Mouse (Mus musculus): ENCODE measurements at regions not wholly inside any gene's neighbourhood (a gene's known extent, or its start where the extent isn't known, plus 50 kb on each side); places are given as distances from the start of the nearest gene placed in this dataset.

GRCm38 (mm10) chr8:8258855-8259254 lies 402.2 kb downstream of the Efnb2 start:
- TF ChIP-seq GATA1 (IDR thresholded peaks at IDR 0.05; ENCODE audit: borderline replicate concordance, low read length) (no peak), FLI1 (IDR thresholded peaks at IDR 0.05; ENCODE audit: low read length) (no peak)
